Mouse (Mus musculus) right cerebral cortex, postnatal 25 days (tissue): ENCODE data around the gene Fbxo34.
"Not testable (repeated sequence)": the region's sequence is repeated elsewhere in the genome, so short reads cannot be mapped to it uniquely, and the experiment has no call there.

Experiments used
- DNase-seq: peaks from one replicate; pipeline ENCODE4 v3.0.0; 2022

The Fbxo34 gene

DNA sequence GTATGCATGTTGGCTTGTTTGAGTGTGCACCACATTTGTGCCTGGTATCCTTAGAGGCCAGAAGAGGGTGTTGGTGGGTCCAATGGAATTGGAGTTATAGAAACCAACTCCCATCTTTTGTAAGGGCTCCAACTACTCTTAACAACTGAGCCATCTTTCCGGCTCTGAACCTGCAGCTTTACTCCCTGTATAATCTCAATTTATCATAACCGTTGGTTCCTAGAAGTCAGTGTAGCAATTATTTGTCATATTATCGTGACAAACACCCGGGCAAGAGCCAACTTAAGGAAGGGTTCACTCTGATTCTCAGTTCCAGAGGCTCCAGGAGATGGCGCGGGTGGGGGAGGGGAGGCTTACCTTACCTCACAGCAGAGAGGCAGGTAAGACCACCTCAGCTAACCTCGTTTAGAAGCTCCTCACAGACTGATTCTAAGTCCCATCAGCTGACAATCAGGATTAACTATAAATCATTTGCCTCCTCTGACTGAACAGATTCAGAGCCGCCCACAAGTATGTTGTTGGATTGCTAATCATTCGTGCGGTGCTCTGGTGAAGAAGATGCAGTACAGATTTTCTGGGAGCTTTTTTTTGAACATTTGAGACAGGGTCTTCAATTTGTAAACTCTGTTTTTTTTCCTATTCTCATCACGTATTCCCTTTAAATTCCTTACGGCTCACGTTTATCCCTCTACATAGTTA lies 70.7 kb downstream of the Fbxo34 start:
- no peak for DNase-seq

DNA sequence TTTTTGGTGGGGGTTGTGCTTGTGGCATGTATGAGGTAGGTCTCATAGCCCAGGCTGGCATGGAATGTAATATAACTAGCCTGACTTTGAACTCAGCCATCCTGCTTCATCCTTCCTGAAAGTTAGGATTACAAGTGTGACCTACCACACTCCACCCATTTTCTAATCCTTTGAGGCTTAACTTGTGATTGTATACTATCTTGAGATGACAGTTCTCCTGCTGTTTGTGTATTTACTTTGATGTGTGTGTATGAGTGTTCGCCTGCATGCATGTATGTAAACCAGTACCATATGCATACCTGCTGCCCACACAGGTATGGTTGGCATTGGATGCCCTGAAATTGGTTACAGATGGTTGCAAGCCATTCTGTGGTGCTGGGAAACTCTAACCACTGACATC lies 71.4 kb downstream of the Fbxo34 start:
- DNase-seq: no peak

DNA sequence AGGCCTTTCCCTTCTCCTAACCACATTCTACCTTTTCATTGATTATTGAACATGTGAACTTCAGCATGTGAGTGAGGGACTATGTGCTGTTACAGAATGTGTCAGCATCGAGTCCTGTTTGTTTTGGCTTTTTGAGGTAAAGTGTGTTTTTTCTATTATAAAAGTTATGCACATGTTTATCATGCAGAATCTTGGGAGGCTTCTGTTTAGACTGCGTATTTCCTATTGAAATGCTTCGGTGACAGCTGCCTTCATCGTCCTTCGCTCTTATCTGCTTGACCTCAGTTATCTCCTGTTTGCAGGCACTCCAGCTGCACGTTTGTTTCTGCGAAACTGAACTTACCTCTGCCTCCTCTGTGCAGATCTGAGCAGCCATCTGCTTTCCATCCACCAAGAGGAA lies 72.1 kb downstream of the Fbxo34 start:
- no peak for DNase-seq

- no peak for DNase-seq
Observed at GRCm38 (mm10) chr14:47525374-47525773, 75.2 kb downstream of the Fbxo34 start.

GRCm38 (mm10) chr14:47525861-47526260 lies 75.6 kb downstream of the Fbxo34 start:
- DNase-seq: no peak

GRCm38 (mm10) chr14:47527833-47528232 lies 77.6 kb downstream of the Fbxo34 start:
- DNase-seq: no peak

- no peak for DNase-seq
Observed at GRCm38 (mm10) chr14:47528293-47528692, 78.1 kb downstream of the Fbxo34 start.

DNA sequence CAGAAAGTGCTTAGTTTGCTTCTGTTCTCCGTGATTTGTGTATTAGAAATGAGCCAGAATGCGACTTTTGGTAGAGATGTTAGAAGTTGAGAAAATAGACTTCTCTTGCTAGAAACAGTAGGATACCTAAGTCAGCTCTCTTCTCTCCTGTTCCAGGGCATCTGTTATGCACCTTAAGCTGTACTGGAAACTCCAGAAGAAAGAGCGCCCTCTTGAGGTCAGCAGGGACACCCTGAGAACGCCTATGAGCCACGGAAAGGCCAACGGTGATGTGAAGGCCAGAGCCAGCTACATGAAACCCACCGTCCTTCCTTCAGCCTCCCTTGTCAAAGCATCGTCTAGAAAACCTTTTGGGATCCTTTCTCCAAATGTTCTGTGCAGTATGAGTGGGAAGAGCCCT lies 78.8 kb downstream of the Fbxo34 start:
- peak; percentile 60 for DNase-seq

GRCm38 (mm10) chr14:47529592-47529991 lies 79.4 kb downstream of the Fbxo34 start:
- DNase-seq: not testable (repeated sequence)

DNA sequence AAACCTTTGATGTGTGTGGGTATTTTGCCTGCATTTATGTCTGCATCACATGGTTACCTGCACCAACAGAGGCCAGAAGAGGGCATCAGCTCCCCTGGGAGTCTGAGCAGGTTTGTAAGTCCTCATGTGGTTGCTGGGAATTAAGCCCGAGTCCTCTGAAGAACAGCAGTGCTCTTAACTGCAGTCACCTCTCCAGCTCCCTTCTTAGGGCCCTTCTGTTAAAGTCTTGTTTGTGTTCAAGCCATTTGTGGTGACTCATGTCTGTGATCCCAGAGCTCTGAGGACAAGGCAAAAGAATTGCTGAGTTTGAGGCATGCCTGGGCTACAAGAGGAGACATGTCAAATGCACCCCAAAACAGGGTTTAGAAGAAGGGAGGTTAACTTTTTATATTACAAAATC lies 82.3 kb downstream of the Fbxo34 start:
- no peak for DNase-seq

GRCm38 (mm10) chr14:47533365-47534175 lies 83.3 kb downstream of the Fbxo34 start:
- peak; percentile 56 for DNase-seq

GRCm38 (mm10) chr14:47534176-47534525 lies 83.9 kb downstream of the Fbxo34 start:
- no peak for DNase-seq

DNA sequence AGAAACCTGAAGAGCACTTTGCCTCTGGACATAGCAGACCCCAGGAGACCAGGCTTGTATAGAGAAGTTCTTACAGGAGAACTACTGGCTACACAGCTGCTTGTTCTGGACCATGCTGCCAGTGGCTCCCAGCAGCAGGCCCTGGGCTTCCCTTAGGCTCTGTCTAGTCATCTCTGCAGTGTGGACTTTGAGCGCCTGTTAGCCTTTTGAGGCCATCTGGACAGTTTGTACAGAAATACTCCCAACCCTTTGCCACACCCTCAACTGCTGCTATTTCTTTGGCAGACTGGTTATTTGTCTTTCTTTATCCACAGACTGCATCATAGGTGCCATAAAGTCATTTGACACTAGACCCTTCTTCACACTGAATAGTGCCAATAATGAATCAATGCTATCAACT lies 84.9 kb downstream of the Fbxo34 start:
- no peak for DNase-seq

DNA sequence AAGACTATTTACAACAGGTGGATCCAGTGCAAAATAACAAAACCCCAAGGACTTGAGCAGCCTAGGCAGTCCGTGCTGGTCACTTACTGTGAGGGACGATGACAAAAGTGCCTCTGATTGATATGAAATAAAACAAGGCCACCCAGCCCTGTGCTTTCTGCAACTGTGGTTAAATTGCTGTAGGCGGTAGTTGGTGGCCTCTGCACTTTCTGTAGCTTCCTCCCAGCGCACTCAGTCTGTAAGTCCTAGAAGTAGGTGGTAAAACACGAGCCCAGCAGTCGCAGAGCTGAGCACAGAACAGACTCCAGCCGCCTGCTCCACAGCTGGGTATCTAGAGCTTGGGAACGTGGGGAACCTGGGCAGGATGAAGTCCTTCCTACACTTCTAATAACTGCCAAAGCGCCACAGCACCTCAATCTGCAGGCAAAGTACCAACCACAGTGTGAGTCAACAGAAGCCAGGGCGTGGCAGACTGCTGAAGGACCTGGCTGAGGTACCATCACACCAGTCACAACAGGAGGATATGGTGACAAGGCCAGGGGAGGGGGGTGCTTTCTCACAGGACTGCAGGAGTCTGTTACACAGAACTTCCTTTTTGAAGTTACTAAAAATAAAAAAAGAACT lies 91.2 kb downstream of the Fbxo34 start:
- DNase-seq: no peak

DNA sequence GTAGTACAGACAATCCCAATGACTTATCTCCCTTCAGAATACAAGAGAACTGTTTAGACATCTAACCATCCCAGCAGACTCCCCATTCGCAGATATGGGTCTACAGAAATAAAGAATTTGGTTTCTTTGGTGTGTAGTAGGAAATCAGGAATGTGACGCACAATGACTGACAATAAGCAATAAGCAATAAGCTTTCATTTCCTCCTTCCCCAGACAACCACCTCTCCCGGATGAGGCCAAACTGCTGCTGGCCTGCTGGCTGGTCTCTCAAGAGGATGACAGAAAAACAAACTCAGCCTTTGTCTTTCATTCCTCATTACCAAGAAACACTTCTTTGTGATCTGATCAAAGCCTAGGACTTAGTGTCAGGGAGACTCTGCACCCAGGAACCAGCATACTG lies 92.1 kb downstream of the Fbxo34 start:
- no peak for DNase-seq

DNA sequence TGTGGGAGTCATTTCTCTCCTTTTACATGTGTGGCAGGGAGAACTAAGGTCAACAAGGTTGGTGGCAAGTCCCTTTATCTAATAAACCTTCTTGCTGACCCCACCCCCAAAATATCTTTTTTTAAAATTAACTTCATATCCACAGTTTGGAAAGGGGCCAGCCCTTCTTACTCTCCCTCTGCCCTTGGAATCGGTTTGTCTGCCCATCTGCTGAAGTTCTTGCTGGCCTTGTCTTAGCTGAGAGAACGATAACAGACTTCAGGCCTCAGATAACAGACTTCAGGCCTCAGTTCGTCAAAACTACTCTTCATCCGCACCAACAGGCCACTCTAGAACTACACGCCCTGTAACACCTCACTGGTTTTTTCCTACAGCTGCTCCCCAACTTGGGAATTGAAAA lies 94.1 kb downstream of the Fbxo34 start:
- DNase-seq: no peak

DNA sequence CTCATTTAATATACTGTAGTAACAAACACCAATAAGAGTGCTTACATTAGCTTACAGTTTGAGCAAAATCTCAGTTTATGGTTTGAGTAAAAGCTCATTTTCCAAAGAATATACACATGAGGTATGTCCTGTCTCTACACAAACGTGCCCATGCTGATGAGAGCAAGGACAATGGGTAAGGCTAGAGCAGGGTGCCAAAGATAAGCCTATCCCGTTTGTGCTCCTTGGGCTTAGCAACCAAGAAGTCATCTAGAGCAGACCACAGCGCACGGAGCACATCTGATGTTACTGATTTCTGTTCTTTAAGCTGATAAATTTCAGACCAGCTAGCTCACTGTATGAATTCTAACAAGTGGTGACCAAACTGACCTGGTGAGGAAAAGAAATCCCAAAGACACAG lies 94.7 kb downstream of the Fbxo34 start:
- DNase-seq: no peak

DNA sequence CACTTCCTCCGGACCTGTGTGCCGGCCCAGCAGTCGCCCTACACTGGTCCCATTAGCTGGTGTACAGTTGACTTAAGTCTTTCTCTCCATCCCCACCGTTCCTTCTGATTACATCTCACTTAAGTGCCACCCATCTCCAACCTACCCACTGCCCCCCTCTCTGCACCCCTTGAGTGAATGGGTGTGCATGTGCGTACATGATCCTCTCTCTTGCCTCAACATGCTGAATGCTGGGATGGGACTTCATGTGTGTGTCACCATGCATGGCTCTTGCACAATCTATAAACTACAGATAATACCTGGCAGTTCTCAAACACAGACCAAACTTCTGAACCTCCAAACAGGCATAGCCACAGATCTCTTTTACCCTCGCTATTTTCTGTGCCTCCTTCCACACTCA lies 101.4 kb downstream of the Fbxo34 start:
- no peak for DNase-seq

GRCm38 (mm10) chr14:47553380-47553779 lies 103.2 kb downstream of the Fbxo34 start:
- DNase-seq: no peak

DNA sequence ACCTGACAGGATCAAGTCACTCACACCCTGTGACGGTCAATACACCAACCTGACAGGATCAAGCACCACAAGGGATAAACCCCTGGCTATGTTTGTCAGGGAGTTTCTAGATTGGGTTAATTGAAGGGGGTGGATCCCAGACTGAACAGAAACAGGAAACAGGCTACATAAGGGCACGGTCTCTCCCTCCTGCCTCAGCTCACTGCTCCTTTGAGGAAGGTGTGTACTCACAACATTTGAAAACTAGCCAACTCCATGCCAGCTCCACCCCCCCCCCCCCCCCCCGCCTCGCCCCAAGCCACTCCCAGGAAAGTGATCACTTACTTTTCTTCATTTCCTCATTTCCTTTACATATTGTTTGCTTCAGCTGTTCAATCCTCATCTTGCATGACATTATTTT lies 104.0 kb downstream of the Fbxo34 start:
- DNase-seq: no peak

DNA sequence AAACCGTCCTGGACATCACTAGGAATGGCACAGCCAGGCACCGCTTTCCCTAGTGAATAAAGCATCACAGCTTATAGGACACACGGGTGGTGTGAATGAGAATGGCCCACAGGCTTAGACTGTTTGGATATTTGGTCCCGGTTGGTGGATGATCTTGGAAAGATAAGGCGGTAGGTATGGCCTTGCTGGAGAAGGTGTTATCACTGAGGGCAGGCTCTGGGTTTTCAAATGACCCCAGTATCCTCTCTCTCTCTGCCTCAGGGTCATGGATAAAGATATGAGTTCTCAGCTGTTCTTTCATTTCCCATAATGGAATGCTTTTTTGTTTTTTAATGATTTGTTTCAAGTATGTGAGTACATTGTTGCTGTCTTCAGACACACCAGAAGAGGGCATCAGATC lies 105.0 kb downstream of the Fbxo34 start:
- DNase-seq: no peak

GRCm38 (mm10) chr14:47560714-47561113 lies 110.5 kb downstream of the Fbxo34 start:
- no peak for DNase-seq

GRCm38 (mm10) chr14:47562530-47562929 lies 112.3 kb downstream of the Fbxo34 start:
- DNase-seq: no peak

- no peak for DNase-seq
Observed at GRCm38 (mm10) chr14:47563106-47563505, 112.9 kb downstream of the Fbxo34 start.
